Mouse (Mus musculus) lung, adult 2 months (tissue): ENCODE measurements at regions not wholly inside any gene's neighbourhood (a gene's known extent, or its start where the extent isn't known, plus 50 kb on each side); places are given as distances from the start of the nearest gene placed in this dataset.

Experiments
- DNase-seq: peaks from one replicate; pipeline ENCODE4 v3.0.0; 2022
- H3K4me1 ChIP-seq: fragments of 200-500 bp; 2 replicates; pipeline ENCODE4 v1.6.1; 2011; ENCODE audit warnings: low read length; ENCODE audit not compliant: control insufficient read depth, insufficient read depth
- H3K4me3 ChIP-seq: fragments of 200-500 bp; replicated peaks from 2 replicates; pipeline ENCODE3; 2011; ENCODE audit warnings: low read depth, mild to moderate bottlenecking, control low read depth, low read length; ENCODE audit errors: extremely low read depth
- CTCF ChIP-seq: fragments of 200-500 bp; IDR thresholded peaks from 2 replicates; pipeline ENCODE4 v1.5.1; 2011; ENCODE audit warnings: mild to moderate bottlenecking, low read length, control low read depth; ENCODE audit not compliant: insufficient read depth
- POLR2A ChIP-seq: fragments of 200-500 bp; IDR thresholded peaks from 2 replicates; pipeline ENCODE4 v1.6.1; 2011; ENCODE audit warnings: low read depth, mild to moderate bottlenecking, control low read depth, low read length, borderline replicate concordance; ENCODE audit errors: extremely low read depth
- WGBS: fragments of 180-500 bp; shearing (Covaris S2); methylation state at CpG from one replicate; pipeline ENCODE4 v1.1.7; 2018; 5-methylcytosine and 5-hydroxymethylcytosine counted together

DNA sequence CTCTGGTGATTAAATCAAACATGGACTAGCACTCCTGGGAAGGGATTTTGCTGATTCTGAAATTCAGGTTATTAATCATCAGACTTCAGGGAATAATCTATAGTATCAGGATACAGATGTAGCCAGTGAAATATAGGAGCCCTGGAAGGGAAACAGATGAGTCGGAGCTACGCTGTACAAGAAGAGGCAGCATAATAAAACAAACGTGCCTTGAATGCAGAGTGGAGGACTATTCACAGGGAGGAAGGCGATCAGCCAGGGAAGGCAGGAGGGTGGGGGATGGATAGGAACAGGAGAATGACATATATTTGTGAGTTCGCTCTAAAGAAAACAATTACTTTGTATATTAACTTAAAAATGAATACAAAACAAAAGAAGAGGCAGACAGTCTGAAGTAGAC, 286.6 kb upstream of the Got2 start:
- TF ChIP-seq CTCF (no peak), POLR2A (no peak)
- no peak for DNase-seq
- 70% methylated on average over 5 of the region's 5 CpGs for WGBS

DNA sequence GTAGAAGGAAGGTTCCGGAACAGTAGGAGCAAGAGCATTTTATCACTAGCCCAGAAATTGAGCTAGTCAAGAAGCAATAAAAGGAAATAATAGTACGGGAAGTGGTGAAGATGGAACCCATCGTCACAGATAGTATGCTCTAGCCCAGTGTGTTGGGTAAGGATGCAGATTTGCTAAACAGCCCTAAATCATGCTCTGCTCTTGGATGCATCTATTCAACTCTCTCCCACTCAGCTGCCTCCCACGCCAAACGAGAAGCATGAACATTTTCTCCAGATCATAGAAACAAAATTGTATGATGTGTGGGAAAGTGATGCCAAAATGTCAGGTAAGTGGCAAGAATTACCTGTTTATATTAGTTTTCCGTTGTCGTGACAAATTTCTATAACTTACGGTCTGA, 276.6 kb upstream of the Got2 start:
- TF ChIP-seq POLR2A (no peak), CTCF (no peak)
- no peak for DNase-seq
- Histone ChIP-seq H3K4me1 (no peaks in the 10 kb centered on the region), H3K4me3 (no peak overlapping the region)
- WGBS: 89% methylated on average over 8 of the region's 8 CpGs

More for the DNA sequence above, 286.6 kb upstream of the Got2 start:
- no peak overlapping the region for H3K4me3 ChIP-seq
- no peaks in the 10 kb centered on the region for H3K4me1 ChIP-seq

DNA sequence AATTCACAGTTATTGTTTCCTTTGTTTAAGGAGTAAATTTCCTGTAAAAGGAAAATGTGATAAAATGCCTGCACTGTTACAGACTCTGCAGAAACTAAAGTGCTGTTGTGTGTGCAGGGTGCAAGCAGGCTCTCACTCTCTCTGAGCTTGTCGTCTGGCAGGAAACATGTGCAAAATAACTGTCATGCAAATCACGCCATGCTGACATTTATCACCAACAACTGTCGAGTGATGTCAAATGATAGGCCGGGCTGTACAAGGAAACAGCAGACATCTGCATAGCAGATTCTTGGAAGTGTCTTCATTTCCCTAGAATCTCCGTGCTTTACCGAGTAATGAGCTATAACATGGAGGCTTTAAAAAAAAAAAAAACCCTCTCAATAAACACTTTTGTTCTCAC, 271.6 kb upstream of the Got2 start:
- Histone ChIP-seq H3K4me3 (no peak overlapping the region), H3K4me1 (no peaks in the 10 kb centered on the region)
- WGBS: 23% methylated on average over 6 of the region's 6 CpGs
- TF ChIP-seq POLR2A: no peak
- no peak for TF ChIP-seq CTCF
- no peak for DNase-seq

DNA sequence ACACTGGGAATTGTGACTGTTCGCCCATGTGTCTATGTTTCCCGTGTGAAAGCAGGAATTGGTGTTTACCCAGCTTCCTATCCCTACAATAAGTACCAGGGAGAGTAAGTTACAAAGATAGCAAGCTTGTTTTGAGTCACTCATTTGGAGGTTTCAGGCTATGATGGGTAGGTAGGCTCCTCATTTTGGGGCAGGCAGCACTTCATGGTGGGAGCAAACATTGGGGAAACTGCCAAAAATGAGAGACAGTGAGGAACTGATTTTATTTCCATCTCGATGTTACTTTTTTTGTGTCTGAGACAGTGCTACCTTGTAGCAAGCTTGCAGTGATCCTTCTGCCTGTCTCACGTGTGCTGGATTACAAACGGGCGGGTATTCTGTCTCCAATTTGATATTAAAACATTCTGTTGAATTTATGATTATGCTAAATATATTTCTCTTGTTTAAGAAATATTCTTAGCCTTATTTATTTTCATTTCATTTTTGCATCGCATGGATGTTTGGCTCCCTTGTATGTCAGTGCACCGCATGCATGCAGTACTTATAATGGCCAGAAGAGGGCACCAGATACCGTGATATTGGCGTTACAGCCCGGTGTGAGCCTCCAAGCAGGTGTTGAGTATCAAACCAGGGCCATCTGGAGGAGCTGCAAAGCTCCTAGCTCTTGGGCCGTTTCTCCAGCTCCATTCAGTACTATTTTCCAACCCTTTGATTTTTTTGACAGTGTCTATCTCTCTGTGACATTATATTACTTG, 264.3 kb upstream of the Got2 start:
- DNase-seq: peak; percentile 27
- TF ChIP-seq POLR2A: no peak
- TF ChIP-seq CTCF: peak; percentile 59
- H3K4me1 ChIP-seq: no peaks in the 10 kb centered on the region
- 40% methylated on average over 12 of the region's 12 CpGs for WGBS
- H3K4me3 ChIP-seq: no peak overlapping the region

DNA sequence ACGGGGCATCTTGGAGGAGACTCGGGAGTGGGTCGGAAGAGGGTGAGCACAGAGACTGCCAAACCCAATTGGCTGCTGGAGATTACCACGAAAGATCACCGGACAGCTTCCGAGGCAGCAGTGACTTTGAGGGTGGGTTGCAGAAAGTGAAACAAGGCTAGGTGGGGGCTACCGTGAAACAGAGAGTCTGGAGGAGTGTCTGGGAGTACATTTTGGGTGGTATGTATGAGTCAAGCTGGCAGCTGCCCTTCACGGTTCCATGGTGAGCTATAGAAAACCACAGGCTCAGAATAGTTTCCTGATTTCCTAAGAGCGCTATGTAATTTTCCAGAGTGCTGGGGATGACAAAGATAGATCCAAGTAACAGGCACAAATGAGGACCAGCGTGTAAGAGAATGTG, 263.7 kb upstream of the Got2 start:
- DNase-seq: no peak
- Histone ChIP-seq H3K4me1 (no peaks in the 10 kb centered on the region), H3K4me3 (no peak overlapping the region)
- no peak for TF ChIP-seq CTCF
- TF ChIP-seq POLR2A: no peak
- WGBS: 71% methylated on average over 10 of the region's 10 CpGs

DNA sequence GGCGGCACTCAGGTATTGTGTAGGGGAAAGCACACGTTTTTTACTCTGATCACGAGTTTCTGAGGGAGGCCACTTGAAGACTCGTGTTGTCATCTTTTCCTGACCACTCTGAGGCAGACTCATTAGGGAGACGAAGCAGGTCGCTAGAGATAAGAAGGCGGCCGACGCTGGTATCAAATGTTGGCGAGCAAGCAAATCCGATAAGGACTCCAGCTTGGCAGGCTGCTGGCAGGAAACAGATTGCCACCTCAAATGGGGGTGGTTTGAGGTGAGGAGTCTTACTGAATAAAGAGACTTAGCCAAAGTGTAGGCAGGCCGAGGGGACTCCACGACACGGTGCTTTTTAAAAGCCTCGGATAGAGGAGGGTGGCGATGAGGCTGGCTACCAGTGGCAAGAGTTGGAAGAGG, 262.7 kb upstream of the Got2 start:
- no peak for DNase-seq
- WGBS: 48% methylated on average over 16 of the region's 16 CpGs
- no peak overlapping the region for H3K4me3 ChIP-seq
- no peak for TF ChIP-seq POLR2A
- no peaks in the 10 kb centered on the region for H3K4me1 ChIP-seq

DNA sequence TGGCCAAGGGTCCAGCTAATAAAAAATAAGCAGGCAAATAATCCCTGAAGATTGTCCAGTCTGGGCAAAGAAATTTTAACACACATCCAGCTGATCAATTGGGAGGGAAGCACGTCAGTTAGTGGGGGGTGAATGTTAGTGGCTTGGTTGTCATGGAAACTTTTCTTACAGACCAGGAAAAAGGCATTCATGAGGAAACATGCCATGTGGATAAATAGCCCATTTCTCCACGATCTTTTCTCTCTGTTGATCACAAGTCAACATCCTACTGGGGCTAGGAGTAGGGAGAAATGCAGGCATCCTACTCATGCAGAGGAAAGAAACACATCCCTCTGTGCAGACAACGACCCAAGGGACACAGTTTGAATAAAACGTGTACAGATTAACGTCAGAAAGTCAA, 243.8 kb upstream of the Got2 start:
- TF ChIP-seq POLR2A: no peak
- TF ChIP-seq CTCF: no peak
- 44% methylated on average over 5 of the region's 5 CpGs for WGBS
- no peak overlapping the region for H3K4me3 ChIP-seq
- no peak for DNase-seq
- no peaks in the 10 kb centered on the region for H3K4me1 ChIP-seq

DNA sequence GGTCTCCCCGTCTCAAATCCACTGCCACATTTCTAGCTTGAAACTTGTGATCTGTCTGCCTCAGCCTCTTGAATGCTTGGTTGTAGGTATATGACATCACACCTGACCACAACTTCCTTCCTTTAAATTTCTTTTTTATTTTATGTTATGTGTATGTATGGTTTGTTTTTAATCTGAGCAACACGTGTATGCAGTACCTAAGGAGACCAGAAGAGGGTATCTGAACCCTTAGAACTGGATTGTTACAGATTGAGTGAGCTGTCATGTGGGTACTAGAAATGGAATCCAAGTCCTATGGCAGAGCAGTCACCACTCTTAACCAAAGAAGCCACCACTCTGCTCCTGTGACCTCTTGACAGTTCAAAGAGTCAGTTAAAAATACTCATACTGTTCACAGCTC, 240.0 kb upstream of the Got2 start:
- no peaks in the 10 kb centered on the region for H3K4me1 ChIP-seq
- 71% methylated on average over 2 of the region's 2 CpGs for WGBS
- no peak for TF ChIP-seq CTCF
- TF ChIP-seq POLR2A: no peak
- no peak for DNase-seq
- H3K4me3 ChIP-seq: no peak overlapping the region

DNA sequence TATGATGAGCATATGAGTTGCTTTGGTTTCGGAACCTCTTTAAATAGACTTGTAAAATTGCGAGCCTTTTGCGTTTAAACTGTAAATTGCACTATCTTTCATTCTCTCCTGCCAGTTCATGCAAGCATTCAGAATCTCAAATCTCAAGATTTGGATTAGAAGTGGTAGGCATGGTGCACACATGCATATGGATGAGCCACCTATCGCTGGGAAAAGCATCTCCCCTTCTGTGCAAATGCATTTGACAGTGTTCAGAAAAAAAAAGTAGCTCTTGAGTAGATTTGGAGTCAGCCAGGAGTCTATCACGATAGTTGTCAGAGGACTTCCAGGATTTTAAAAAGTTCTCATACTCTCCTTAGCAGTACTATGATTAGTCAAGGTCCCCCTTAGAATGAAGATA, 212.5 kb upstream of the Got2 start:
- no peaks in the 10 kb centered on the region for H3K4me1 ChIP-seq
- no peak overlapping the region for H3K4me3 ChIP-seq
- DNase-seq: no peak
- WGBS: 86% methylated on average over 5 of the region's 5 CpGs
- no peak for TF ChIP-seq POLR2A

DNA sequence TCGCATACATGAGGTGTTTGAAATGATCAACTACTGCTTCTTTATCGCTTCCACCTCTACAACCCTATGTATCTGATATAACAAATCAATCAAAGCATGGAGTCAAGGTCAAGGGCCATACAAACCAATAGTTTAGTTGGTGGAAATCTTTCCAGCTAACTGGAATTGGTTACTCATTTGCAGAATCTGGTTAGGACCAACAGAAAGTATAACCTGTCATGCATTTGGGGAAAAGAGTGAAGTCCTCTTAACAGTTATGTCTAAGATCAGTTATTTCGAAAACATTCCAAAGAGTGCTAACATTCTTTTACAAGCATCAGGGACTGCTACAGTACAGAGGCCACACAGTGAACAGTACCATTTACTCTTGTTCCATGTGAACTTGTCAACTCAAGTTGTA, 204.6 kb upstream of the Got2 start:
- TF ChIP-seq POLR2A: no peak
- TF ChIP-seq CTCF: no peak
- 84% methylated on average over 3 of the region's 3 CpGs for WGBS
- DNase-seq: no peak
- H3K4me1 ChIP-seq: no peaks in the 10 kb centered on the region
- H3K4me3 ChIP-seq: no peak overlapping the region
